Mouse (Mus musculus): ENCODE measurements around the gene Trmo. TPM values are rescaled to one million over a fixed set of nuclear protein-coding genes. Genes with fewer than 3 reads are reported as not detected.

Trmo gene
- total and polyA plus RNA-seq, 3 experiments: 4.3 to 7.1 (median 4.8) TPM

DNA sequence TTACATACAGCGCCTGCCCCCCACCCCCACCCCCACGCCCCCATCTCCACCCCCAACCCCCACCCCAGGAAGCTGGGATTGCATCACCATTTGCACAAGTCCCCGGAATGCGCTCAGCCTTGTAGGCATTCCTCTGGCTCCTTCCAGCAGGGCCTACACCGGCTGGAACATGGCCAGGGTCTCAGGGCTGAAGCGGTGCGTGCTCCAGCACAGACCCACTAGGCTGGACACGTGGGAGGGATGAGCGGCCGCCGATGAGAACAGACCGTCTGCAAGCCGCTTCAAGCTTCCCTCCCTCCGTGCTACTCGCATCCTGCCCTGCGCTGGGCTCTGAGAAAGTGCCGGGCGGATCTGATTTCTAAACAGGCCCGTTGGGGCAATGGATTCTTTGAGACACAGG is 18.2 kb downstream of the Trmo start:
- DNase-seq: peak; percentile 90

DNA sequence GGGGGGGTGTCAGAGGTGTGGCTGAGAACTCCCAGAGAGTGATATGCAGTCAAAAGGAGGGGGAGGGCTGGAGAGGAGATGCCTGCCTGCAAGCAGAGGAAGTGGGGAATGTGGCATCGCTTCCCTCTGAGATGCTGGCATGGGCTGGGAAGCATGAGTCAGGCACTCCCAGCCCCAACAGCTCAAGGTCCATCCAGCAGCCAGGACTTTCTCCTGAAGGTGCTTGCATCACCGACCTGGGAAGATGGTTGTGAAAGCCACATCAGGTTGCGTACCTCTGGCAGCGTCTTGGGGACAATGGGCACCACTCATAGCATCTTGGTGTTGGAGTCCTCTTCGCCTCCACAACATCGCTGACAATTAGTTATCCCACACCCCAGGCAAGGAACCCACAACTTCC is 18.8 kb downstream of the Trmo start:
- DNase-seq: peak; percentile 77

DNA sequence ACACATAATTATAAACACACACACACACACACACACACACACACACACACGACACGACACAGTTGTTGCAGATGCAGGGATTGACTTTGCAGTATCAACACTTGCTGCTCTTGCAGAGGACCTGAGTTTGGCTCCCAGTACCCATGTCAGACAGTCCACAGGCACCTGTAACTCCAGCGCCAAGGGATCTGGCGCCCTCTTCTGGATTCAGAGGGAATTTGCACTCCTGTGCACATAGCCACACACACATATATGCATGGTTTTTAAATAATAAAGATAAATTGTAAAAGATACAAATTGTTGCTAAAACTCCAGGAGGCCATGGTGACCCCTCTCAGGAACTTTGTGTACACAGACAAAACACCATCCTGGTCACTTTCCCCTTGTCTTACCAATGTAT is 20.2 kb downstream of the Trmo start:
- DNase-seq: no peak

DNA sequence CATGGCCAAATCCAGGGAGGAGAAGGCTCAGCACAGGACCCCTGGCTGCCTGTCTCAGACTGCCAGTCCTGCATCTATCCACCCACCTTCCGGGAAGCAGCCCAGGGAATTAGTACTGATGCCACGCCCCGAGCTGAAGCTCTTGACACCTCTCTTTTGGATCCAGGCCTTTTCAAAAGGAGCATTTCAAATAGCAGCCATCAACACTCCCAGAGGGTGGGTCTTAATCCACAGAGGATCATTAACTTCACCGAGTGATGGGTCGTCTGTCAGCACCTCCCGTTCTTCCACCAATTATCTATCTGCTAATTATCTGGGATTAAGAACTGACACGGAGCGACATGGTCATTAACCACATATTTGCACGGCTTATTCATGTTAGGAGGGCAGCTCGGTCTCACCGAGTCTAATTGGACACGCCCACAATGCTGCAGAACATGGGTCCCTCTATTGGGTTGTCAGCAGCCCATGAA is 21.7 kb downstream of the Trmo start:
- no peak for DNase-seq

DNA sequence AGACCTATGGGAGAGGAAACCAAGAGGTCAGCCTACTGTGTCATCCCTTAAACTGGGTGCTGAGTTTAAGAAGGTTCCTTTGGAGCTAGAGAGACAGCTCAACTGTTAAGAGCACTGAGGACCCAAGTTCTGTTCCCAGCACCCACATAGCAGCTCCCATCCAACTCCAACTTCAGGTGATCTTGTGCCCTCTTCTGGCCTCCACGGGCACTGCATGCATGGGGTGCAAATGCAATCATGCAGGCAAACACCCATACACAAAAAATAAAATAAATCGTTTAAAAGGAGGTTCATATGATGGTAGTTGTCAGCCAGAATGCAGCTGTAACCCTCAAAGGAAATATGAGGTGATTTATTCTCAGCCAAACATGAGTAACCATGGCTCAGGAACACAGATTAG is 24.9 kb downstream of the Trmo start:
- no peak for DNase-seq

DNA sequence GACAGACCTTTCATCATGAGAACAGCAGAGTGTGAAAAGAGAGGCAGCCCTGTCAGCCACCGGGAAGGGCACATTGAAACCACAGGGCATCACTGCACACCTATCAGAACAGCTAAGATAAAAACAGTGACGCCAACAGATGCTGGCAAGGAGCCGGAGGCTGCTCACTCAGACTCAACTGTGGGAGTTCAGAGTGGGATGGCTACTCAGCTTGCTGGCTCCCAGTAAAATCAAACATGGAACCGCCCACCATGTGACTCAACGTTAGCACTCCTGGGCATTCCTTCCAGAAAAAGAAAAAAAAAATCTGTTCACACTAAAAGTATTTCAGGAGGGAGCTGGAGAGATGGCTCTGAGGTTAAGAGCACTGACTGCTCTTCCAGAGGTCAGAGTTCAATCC is 28.0 kb downstream of the Trmo start:
- no peak for DNase-seq

DNA sequence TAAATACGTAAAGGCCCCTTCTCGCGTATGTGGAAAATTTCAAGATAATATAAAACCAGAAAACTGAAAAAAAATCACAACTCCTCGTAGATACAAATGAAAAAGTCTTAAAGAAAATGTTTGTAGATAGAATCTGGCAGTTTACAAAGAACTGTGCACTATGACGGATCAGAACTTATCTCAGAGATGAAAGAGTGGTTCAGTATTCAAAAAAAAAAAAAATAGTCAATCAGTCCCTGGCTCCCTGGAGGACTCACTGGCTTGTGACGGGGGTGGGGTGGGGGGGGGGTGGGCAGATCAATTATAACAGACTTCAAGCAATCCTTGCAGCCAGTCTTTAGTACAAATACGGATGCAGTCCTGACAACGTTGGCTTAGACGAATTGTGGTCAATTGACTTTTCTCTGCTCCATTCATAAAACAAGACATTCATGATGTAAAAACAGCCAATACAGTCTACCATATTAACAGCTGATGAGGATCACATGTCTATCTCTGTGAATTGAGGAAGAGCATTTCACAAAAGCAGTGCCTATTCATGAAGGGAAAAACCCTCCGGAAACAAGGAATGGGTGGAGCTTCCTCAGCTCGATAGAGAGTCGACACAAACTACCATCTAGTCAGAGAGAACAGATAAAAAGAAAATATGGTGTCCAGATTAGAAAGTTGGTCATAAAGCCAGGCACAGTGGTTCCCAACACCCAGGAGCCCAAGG is 29.5 kb downstream of the Trmo start:
- DNase-seq: no peak

DNA sequence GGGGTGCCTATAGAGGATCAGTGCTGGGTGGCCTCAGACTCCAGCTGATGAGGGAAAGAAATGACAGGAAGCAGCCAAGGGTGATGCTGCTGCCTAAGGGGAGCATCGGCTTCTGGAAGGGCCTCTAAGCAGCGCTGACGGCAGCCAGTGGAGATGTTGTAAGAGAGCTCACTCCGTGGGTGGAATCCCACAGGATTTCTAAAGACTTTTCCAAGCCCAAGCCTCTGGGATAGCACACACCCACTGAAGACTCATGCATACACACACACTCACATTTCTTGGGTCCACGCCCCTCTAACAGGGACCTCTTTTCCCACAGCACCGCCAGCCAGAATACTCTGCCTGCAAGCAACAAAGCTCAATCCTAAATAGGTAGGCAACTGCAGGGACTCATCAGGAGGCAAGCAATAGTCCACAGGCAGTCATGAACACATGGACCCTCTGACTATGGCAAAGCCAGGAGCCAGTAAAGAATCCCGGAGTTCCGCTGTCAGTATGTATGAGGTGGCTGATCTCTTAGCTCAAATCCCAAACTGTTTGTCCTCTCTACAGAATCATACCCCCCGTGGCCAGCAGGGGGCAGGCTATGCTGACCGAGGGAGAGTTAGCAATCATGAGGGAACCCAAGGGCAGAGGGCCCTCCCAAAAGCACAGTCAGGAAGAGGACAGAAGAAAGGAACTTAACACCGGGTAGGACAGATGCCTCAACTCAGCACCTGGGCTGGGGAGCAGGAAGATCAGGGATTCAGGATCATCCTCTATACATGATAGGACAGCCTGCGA is 32.7 kb downstream of the Trmo start:
- peak; percentile 69 for DNase-seq

DNA sequence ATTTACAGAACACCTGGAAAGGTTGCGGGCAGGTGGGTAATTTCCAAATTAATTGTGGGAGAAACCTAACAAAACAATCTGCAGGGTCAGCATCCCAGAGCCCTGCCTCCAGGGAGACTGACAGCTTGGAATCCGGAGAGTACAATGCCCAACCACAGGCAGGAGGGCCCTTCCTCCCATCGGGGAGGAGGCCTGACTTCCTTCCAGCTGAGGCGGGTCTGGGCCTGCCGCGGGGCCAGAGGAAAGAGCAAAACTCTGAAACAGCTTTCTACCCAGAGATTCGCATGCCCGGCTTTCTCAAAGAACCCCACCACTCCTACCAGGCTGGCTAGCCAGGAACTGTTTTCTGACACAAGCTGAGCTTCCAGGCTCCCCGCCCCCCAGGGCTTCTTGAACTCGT is 36.2 kb downstream of the Trmo start:
- no peak for DNase-seq

DNA sequence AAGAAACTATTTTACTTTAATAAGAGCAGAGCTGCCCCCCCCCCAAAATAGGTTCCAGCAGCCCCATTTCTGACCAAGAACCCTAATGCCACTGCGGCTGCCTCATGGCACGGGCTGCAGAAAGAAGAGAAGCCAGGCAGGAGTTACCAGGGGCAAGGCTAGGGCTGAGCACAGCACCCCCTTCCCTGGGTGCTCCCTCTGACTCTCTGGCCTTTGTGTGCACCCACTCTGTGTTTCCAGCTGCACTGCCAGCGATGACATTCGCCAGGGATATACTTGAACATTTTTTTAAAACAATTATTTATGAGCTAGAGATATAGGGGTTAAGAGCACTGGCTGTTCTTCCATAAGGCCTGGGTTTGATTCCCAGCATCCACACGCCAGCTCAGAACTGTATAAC is 39.7 kb downstream of the Trmo start:
- no peak for DNase-seq

DNA sequence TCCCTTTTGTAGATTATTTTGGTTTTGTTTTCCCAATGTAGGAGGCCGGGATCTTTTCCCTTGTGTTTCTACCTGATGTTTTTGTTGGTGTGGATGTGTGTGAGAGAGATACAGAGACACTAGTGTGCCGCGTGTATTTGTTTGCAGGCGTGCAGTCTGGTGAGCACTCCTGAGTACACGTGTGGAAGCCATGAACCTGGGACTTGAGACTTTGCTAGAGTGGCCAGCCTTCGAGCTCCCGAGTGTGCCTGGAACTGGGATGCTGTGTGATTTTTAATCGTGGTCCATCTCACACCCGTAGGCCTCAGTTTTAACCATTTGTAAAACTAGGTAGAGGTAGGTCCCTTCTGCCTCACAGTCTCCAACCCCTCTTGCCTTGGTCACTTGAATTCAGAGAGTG is 40.3 kb downstream of the Trmo start:
- DNase-seq: no peak

DNA sequence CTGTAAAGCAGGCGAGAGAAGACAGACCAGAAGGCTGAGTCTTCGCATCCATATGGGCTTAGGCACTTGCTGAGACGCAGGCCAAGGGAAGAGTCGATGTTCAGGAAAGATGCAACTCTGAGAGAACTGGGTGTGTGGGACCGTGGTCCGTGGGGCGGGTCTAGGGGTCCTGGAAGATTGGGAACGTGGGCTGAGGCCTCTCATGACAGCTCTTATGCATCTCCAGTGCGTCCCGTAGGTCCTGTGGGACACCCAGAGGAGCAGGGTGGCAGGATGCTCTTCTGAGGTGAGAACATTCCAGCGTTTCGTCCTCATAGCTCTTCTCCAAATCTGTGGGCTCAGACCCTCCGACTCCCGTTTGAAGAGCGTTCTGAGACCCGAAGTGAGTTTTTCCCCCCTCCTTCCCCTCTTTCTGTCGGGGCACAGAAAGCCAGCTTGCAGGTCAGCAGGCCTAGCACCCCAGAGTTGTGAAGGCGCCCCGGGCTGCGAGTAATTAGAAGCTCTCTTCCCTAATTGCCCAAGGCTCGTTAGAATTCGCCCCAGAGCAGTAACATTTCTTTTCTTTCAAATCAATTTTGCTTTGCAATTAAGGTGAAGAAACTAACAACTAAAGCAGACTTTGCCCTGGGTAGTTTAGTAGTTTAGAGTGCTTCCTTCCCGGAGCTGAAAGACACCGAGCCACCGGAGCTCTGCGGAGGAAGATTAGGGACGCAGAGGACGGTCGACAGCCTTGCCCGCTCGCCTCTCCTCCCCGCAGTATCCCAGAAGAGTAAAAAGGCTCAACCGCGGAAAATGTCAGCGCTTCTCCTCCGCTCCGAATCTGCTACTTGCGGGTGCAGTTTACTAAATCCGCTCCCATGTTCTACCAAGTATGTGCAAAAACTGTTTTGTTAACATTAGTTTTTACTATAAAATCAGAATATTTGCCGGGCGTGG is 41.4 kb downstream of the Trmo start:
- DNase-seq: no peak

DNA sequence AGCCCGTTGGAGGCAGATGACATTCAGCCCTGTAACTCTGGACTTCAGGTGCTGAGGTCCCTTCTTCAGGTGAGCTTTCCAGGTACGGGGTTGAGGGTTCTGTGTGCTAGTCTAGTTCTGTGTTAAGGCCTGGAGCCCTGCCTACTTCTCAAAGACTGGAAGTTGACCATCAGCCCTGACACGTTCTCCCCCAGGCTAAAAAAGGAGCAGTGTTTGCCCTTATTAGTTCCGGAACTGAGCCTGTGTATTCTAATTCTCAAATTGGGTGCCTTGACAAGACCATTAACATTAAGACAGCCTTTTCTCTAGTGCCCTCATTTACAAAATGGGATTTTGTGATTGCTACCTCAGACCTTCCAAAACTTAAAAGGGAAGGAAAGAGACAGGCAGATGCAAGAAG is 42.1 kb downstream of the Trmo start:
- DNase-seq: no peak

DNA sequence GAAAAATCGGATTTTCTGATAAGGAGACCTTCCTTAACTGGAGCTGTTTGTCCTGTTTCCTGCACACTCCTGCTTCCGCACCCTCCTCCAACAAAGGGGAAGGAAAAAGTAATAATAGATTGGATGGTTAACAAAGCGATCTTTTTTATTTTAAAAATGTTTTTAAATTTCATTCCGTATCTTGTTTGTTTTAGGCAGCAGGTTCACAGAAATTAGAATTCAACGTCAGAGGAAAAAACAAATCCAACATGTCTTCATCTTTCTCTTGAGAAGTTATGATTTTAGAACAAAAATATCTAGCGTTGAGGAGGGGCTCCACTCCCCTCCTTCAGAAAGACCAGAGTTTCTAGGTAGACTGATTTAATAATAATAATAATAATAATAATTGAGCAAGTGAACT is 43.0 kb downstream of the Trmo start:
- no peak for DNase-seq

DNA sequence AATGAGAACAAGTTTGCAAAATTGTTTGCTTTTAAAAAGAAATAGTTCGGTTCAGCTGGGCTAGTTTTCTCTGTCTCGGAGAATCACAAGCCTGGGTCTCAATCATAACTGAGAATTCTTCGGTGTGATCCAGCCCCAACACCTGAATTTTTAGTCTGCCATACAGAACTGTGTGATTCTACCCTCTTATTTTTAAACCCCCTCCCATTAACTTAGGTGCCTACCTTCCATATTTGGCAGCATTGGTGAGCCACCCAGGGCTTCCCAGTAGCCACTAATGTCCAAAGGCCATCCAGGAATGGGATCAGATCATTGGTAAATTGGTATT is 43.5 kb downstream of the Trmo start:
- DNase-seq: no peak

DNA sequence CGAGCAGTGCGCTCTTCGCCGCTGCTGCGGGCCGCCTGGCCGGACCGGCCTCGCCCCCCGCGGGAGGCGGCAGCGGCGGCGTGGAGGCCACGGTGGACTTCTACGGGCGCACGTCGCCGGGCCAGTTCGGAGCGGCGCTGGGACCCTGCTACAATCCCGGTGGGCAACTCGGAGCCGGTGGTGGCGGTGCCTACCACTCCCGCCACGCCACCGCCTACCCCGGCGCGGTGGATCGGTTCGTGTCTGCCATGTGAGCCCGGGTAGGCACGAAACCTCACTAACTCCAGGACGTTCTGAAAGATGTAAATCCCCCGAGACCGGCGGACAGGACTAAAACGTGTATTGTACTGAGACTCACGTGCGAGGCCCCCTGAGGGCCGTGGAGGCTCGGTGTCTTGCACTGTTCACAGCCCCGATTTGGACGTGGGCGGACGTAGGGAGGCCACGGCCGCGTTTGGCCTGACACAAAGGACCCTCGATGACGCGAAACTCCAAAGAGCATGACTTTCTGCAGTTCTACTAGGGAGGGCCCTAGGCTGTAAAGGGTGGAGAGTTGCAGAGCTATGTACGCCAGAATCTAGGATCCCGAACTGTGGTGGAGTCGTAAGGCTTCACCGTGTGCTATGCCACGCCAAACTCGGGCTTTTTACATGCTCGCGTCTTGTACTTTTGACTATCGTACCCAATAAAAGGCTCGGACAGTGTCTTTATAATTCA is 44.0 kb downstream of the Trmo start:
- DNase-seq: no peak

DNA sequence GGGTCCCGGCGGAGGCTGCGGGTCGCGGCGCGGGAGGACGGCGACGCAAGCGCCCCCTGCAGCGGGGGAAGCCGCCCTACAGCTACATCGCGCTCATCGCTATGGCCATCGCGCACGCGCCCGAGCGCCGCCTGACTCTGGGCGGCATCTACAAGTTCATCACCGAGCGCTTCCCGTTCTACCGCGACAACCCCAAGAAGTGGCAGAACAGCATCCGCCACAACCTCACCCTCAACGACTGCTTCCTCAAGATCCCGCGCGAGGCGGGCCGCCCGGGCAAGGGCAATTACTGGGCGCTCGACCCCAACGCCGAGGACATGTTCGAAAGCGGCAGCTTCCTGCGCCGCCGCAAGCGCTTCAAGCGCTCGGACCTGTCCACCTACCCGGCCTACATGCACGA is 44.9 kb downstream of the Trmo start:
- DNase-seq: peak; percentile 38

DNA sequence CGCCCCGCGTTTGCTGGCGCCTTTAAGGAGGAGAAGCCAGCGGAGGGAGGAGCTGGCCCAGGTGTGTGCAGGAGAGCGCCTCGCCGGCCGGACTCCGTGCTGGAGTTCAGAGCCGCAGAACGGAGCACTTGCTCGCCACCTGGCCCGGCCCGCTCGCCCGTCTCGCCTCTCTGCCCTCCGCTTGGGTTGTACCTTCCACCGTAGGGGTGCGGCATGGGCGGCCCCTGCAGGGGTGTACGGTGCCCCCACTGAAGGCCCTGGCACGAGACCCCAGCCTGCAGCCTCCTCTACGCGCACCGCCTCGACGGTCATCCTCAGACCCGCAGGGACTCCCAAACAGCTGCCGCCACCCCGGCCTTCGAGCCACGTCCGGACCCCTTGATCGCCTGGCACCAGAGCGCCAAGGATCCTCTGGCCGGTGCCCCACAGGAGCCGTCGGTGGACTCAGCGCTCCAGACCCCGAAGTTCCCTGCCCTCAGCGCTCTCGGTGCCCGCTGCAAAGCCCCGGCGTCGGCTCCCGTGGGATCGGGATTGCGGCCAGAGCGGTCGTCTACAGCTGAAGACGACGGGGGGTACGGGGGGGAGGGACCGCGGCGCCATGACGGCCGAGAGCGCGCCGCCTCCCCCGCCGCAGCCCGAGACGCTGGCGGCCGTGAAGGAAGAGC is 45.5 kb downstream of the Trmo start, which contains the start of gene Foxe1:
TSS of gene Foxe1 (plus strand) at position 14 of the 665 bp plus-strand sequence.
- no peak for DNase-seq

DNA sequence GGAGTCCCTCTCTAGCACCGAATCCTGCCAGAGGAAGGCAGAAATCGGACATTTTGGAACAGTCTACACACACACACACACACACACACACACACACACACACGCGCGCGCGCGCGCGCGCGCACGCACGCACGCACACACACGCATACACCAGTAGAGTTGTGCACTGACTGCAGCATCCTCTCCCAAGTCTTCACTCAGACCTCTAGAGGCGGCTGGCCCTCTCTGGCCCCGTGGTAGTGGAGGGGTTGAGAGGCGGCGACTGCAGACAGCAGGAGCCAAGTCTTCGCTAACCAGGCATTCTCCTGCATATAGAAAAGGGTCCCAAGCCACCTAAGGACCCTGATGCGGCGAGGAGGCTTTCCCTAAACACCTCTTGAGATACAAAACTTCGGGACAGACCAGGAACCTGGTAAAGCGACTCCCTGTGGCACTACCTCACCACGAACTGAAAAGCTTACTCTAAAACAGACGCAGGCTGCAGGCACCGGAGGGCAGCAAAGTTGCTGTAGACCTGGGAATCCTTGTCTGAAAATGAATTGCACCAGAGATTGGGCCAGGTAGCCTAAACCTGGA is 46.4 kb downstream of the Trmo start:
- DNase-seq: no peak

DNA sequence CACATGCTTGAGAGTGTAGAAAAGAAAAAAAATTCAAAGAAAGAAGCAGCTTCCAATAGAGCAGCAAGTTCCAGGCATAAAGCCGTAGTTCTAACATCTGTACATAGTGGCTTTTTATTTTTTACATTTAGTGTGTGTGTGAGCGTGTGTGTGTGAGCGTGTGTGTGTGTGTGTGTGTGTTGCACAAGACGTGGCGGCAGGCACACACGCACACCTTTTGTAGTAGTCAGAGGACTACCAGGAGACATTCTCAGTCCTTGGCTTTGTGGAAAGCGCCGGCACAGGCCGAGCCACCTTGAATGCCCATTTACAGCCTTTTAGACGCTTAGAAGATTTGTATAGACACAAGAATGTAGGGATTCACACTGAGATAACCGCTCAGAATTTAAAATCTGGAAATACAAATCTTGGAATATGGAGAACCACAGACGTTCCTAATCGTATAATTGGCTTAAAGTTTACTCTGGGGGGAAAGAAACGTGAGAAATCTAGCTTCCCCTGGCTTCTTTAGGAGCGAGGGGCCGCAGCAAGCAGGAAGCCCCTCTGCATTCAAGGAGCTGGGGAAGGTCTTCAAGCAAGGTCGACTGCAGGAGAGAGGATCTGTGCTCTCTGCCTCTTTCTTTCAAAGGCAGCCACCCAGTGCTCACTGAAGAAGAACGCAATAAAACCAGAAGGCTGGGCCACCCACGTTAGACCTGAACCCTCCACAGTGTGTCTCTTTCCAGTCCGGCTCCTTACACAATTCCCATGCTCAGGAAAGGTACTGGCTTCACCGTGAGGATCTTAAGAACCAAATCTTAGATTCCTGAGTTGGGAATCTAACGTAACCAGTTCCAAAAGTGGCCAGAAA is 47.2 kb downstream of the Trmo start:
- no peak for DNase-seq

Data from adrenal gland, adult 2 months (tissue).